Mouse (Mus musculus): ENCODE measurements at regions not wholly inside any gene's neighbourhood (a gene's known extent, or its start where the extent isn't known, plus 50 kb on each side); places are given as distances from the start of the nearest gene placed in this dataset.
A peak's percentile ranks its signal among the peaks of the same experiment; 100 is the strongest.

DNA sequence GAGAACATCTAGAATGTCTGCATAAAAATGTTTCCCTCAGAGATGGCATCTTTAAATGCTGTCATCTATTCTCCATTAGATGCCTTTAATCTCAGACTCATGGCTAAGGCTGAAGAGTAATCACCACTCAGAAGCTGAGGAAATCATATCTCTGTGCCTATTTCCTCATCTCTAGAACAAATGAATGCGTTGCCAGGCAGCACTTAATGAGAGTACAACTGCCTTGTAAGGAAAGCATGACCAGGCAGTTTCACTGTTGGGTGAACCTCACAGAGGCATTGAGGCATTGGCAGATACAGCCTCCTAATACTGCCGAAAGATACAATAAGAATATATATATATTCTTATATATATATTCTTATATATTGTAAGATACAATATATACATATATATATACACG is 137.3 kb downstream of the Samd5 start:
- 86% methylated on average over 3 of the region's 3 CpGs for WGBS
- Histone ChIP-seq H3K9ac (replicated peaks; ENCODE audit: low read length) (no peak overlapping the region), H3K27me3 (ENCODE audit: control insufficient read depth, insufficient read depth, low read length) (no peaks in the 10 kb centered on the region), H3K4me3 (ENCODE audit: low read depth, low read length) (no peak overlapping the region), H3K27ac (replicated peaks; ENCODE audit: low read depth, low read length) (no peak overlapping the region), H3K4me2 (ENCODE audit: low read depth, low read length) (no peak overlapping the region), H3K4me1 (ENCODE audit: control insufficient read depth, insufficient read depth, low read length) (no peaks in the 10 kb centered on the region; the same call in 1 of the 2 replicates), H3K36me3 (replicated peaks; ENCODE audit: control insufficient read depth, insufficient read depth, low read depth, low read length) (no peaks in the 10 kb centered on the region), H3K9me3 (replicated peaks; ENCODE audit: control insufficient read depth, low read length) (no peaks in the 10 kb centered on the region)
- ATAC-seq (replicated peaks; ENCODE audit: insufficient number of reproducible peaks, low FRiP score, low TSS enrichment, low read depth) = no peak
- no peak for DNase-seq (ENCODE audit: low spot score)

GRCm38 (mm10) chr10:9534552-9534951 is 140.5 kb downstream of the Samd5 start:
- peak; percentile 39 for DNase-seq (ENCODE audit: low spot score)

GRCm38 (mm10) chr10:9533283-9533682 is 141.7 kb downstream of the Samd5 start:
- H3K27me3 ChIP-seq (ENCODE audit: control insufficient read depth, insufficient read depth, low read length) = no peaks in the 10 kb centered on the region
- WGBS = 12% methylated on average over 2 of the region's 2 CpGs
- no peak overlapping the region for H3K4me2 ChIP-seq (ENCODE audit: low read depth, low read length)
- H3K4me1 ChIP-seq (ENCODE audit: control insufficient read depth, insufficient read depth, low read length) = no peaks in the 10 kb centered on the region; the same call in 1 of the 2 replicates
- H3K27ac ChIP-seq (replicated peaks; ENCODE audit: low read depth, low read length) = no peak overlapping the region
- ATAC-seq (replicated peaks; ENCODE audit: insufficient number of reproducible peaks, low FRiP score, low TSS enrichment, low read depth) = 0 out of 2 replicates have a peak, but pooled peaks have one; percentile 29
- H3K9ac ChIP-seq (replicated peaks; ENCODE audit: low read length) = peak overlapping the region; percentile 22; the same call in 1 of the 2 replicates
- no peak overlapping the region for H3K4me3 ChIP-seq (ENCODE audit: low read depth, low read length)
- DNase-seq (ENCODE audit: low spot score) = no peak
- no peaks in the 10 kb centered on the region for H3K9me3 ChIP-seq (replicated peaks; ENCODE audit: control insufficient read depth, low read length)
- H3K36me3 ChIP-seq (replicated peaks; ENCODE audit: control insufficient read depth, insufficient read depth, low read depth, low read length) = no peaks in the 10 kb centered on the region

More at GRCm38 (mm10) chr10:9534552-9534951, 140.5 kb downstream of the Samd5 start:
- ATAC-seq (replicated peaks; ENCODE audit: insufficient number of reproducible peaks, low FRiP score, low TSS enrichment, low read depth) = no peak
- WGBS = 46% methylated on average over 8 of the region's 8 CpGs
- Histone ChIP-seq H3K4me1 (ENCODE audit: control insufficient read depth, insufficient read depth, low read length) (no peaks in the 10 kb centered on the region; the same call in 1 of the 2 replicates), H3K9ac (replicated peaks; ENCODE audit: low read length) (no peak overlapping the region), H3K4me3 (ENCODE audit: low read depth, low read length) (no peak overlapping the region), H3K27ac (replicated peaks; ENCODE audit: low read depth, low read length) (no peak overlapping the region), H3K4me2 (ENCODE audit: low read depth, low read length) (no peak overlapping the region), H3K27me3 (ENCODE audit: control insufficient read depth, insufficient read depth, low read length) (no peaks in the 10 kb centered on the region), H3K9me3 (replicated peaks; ENCODE audit: control insufficient read depth, low read length) (no peaks in the 10 kb centered on the region), H3K36me3 (replicated peaks; ENCODE audit: control insufficient read depth, insufficient read depth, low read depth, low read length) (no peaks in the 10 kb centered on the region)

GRCm38 (mm10) chr10:9531931-9532330 is 143.1 kb downstream of the Samd5 start:
- no peak overlapping the region for H3K4me2 ChIP-seq (ENCODE audit: low read depth, low read length)
- H3K9me3 ChIP-seq (replicated peaks; ENCODE audit: control insufficient read depth, low read length) = no peaks in the 10 kb centered on the region
- H3K27me3 ChIP-seq (ENCODE audit: control insufficient read depth, insufficient read depth, low read length) = no peaks in the 10 kb centered on the region
- H3K36me3 ChIP-seq (replicated peaks; ENCODE audit: control insufficient read depth, insufficient read depth, low read depth, low read length) = no peaks in the 10 kb centered on the region
- no peak for ATAC-seq (replicated peaks; ENCODE audit: insufficient number of reproducible peaks, low FRiP score, low TSS enrichment, low read depth)
- no peak overlapping the region for H3K9ac ChIP-seq (replicated peaks; ENCODE audit: low read length)
- no peak overlapping the region for H3K27ac ChIP-seq (replicated peaks; ENCODE audit: low read depth, low read length)
- H3K4me3 ChIP-seq (ENCODE audit: low read depth, low read length) = no peak overlapping the region
- DNase-seq (ENCODE audit: low spot score) = no peak
- H3K4me1 ChIP-seq (ENCODE audit: control insufficient read depth, insufficient read depth, low read length) = no peaks in the 10 kb centered on the region; the same call in 1 of the 2 replicates
- WGBS = 41% methylated on average over 5 of the region's 5 CpGs

DNA sequence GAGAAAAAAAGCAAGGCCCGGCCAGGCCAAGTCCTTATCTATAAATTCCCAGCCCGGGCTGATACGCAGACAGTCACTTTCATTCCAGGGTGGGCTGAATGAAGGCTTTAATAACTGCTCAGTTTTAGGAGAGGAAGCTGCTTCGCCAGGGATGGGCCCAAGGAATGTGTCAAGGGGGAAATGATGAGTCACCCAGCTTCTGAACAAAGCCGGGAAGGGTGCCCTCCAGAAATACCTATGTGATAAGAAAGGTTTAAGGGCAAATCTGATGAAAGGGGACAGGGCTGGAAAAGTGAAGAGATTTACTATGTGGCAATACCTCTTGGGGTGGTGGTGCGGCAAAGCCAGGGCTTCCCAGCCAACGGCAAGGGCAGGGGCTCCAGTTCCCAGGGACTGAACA is 145.6 kb downstream of the Samd5 start:
- H3K4me2 ChIP-seq (ENCODE audit: low read depth, low read length) = no peak overlapping the region
- no peak for ATAC-seq (replicated peaks; ENCODE audit: insufficient number of reproducible peaks, low FRiP score, low TSS enrichment, low read depth)
- no peaks in the 10 kb centered on the region for H3K36me3 ChIP-seq (replicated peaks; ENCODE audit: control insufficient read depth, insufficient read depth, low read depth, low read length)
- H3K9me3 ChIP-seq (replicated peaks; ENCODE audit: control insufficient read depth, low read length) = no peaks in the 10 kb centered on the region
- H3K9ac ChIP-seq (replicated peaks; ENCODE audit: low read length) = no peak overlapping the region
- no peaks in the 10 kb centered on the region; the same call in 1 of the 2 replicates for H3K4me1 ChIP-seq (ENCODE audit: control insufficient read depth, insufficient read depth, low read length)
- no peaks in the 10 kb centered on the region for H3K27me3 ChIP-seq (ENCODE audit: control insufficient read depth, insufficient read depth, low read length)
- no peak overlapping the region for H3K27ac ChIP-seq (replicated peaks; ENCODE audit: low read depth, low read length)
- no peak overlapping the region for H3K4me3 ChIP-seq (ENCODE audit: low read depth, low read length)
- 56% methylated on average over 7 of the region's 7 CpGs for WGBS
- DNase-seq (ENCODE audit: low spot score) = no peak

DNA sequence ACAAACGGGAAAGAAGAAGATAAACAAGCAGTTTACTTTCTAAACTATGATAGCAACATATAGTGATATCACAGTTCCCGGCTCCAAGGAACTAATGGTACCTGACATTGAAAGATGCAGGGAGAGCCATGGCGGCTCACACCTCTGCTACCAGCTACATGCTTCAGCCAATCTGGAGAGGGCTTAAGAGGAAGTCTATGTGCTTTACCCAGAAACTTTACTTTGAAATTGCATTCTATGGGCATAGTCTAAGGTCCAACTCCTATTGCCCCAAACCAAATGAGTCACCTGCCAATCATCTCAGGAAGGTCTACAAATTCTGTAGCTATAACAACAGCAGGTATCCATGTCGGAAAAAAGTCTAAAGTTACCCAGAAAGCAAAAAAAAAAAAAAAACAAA is 146.9 kb downstream of the Samd5 start:
- Histone ChIP-seq H3K9me3 (replicated peaks; ENCODE audit: control insufficient read depth, low read length) (no peaks in the 10 kb centered on the region), H3K27me3 (ENCODE audit: control insufficient read depth, insufficient read depth, low read length) (no peaks in the 10 kb centered on the region), H3K27ac (replicated peaks; ENCODE audit: low read depth, low read length) (no peak overlapping the region), H3K36me3 (replicated peaks; ENCODE audit: control insufficient read depth, insufficient read depth, low read depth, low read length) (no peaks in the 10 kb centered on the region), H3K4me2 (ENCODE audit: low read depth, low read length) (no peak overlapping the region), H3K4me1 (ENCODE audit: control insufficient read depth, insufficient read depth, low read length) (no peaks in the 10 kb centered on the region), H3K9ac (replicated peaks; ENCODE audit: low read length) (no peak overlapping the region), H3K4me3 (ENCODE audit: low read depth, low read length) (no peak overlapping the region)
- no peak for ATAC-seq (replicated peaks; ENCODE audit: insufficient number of reproducible peaks, low FRiP score, low TSS enrichment, low read depth)
- WGBS = 87% methylated on average over 4 of the region's 4 CpGs
- no peak for DNase-seq (ENCODE audit: low spot score)

DNA sequence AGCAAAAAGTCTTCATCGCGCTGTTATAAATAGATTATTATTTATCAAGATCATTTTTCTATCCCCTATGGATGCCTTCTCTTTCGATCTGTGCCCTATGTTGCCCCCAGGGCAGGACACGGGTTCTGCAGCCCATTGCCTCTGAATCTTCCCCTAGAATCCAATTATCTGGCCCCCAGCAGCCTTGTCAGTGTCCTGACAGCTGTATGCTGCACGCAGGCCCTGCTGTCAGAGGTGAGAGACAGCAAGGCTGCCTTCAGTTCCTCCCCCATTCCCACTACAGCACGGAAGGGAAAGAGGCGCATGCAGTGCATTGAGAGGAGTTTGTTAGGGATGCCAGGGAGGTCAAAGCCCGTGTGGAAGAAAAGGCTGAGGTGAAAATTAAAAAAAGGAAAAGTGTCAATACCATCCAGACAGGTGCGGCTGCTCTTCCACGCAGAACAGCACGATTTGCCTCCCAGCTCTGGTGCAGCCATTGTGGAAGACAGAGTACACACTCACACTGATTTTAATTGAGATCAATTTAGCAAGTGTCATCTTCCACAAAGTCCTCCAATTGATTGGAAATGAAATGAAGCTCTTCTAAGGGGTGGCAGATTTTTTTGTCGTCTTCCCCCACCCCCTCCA is 165.1 kb downstream of the Samd5 start:
- ATAC-seq (replicated peaks; ENCODE audit: insufficient number of reproducible peaks, low FRiP score, low TSS enrichment, low read depth) (no peak), DNase-seq (ENCODE audit: low spot score) (no peak)
- Histone ChIP-seq H3K36me3 (replicated peaks; ENCODE audit: control insufficient read depth, insufficient read depth, low read depth, low read length) (no peaks in the 10 kb centered on the region), H3K27ac (replicated peaks; ENCODE audit: low read depth, low read length) (no peak overlapping the region), H3K9ac (replicated peaks; ENCODE audit: low read length) (no peak overlapping the region), H3K4me3 (ENCODE audit: low read depth, low read length) (no peak overlapping the region), H3K27me3 (ENCODE audit: control insufficient read depth, insufficient read depth, low read length) (no peaks in the 10 kb centered on the region), H3K4me2 (ENCODE audit: low read depth, low read length) (no peak overlapping the region), H3K4me1 (ENCODE audit: control insufficient read depth, insufficient read depth, low read length) (no peaks in the 10 kb centered on the region), H3K9me3 (replicated peaks; ENCODE audit: control insufficient read depth, low read length) (no peaks in the 10 kb centered on the region)
- WGBS = 53% methylated on average over 12 of the region's 12 CpGs

- H3K4me3 ChIP-seq (ENCODE audit: low read depth, low read length) = no peak overlapping the region
- H3K27me3 ChIP-seq (ENCODE audit: control insufficient read depth, insufficient read depth, low read length) = no peaks in the 10 kb centered on the region
- H3K27ac ChIP-seq (replicated peaks; ENCODE audit: low read depth, low read length) = no peak overlapping the region
- H3K4me2 ChIP-seq (ENCODE audit: low read depth, low read length) = no peak overlapping the region
- H3K4me1 ChIP-seq (ENCODE audit: control insufficient read depth, insufficient read depth, low read length) = no peaks in the 10 kb centered on the region
- ATAC-seq (replicated peaks; ENCODE audit: insufficient number of reproducible peaks, low FRiP score, low TSS enrichment, low read depth) (no peak), DNase-seq (ENCODE audit: low spot score) (no peak)
- H3K9ac ChIP-seq (replicated peaks; ENCODE audit: low read length) = no peak overlapping the region
- 69% methylated on average over 17 of the region's 17 CpGs for WGBS
- H3K36me3 ChIP-seq (replicated peaks; ENCODE audit: control insufficient read depth, insufficient read depth, low read depth, low read length) = no peaks in the 10 kb centered on the region
- H3K9me3 ChIP-seq (replicated peaks; ENCODE audit: control insufficient read depth, low read length) = no peaks in the 10 kb centered on the region
These were observed 165.8 kb downstream of the Samd5 start for GRCm38 (mm10) chr10:9509092-9509671.

Measured in embryonic facial prominence, embryonic 11.5 days (tissue).